Mouse (Mus musculus): ENCODE results near the gene Olfr800. TPM values are rescaled to one million over a fixed set of nuclear protein-coding genes. Genes with fewer than 3 reads are reported as not detected.

Olfr800 gene
- not detected for polyA plus RNA-seq (2017; shearing (Covaris generic))

DNA sequence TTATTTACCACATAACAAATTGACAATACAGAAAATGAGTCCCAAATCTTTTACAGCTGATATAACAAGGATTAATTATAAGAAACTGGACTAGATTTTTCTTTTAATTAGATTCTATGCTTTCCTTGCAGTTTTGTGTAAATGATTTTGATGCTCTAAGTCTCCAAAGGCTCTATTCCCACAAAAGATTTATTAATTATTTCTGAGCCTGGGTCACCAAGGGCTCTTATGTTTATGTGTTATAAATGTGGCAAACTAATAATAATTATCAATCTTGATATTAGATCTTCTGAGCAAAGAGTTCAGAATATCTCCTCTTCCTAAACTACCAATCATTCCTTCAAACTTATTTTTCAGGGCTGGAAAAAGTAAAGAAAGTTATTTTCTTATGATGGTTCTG is at the start of gene Olfr800:
TSS of gene Olfr800 (plus strand) at position 301 of the 400 bp plus-strand sequence.
- no peak for ATAC-seq

DNA sequence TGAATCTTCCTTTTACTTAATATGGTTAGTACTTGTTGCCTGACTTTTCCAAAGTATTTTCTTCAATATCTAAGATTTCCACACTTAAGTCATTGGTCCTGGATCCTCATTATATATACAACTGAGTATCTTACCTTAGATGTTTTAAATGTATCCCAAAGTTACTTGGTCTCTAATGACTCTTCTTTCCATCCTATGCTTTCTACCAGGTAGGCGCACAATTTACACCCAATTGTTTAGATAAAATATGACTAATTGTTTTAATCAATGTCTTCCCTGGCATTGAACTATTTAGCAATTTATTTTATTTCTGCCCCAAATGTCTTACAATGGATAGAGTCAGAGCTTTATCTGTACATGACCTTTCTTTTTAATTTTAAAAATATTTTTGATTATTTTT is 45.0 kb upstream of the Olfr800 start, which contains the start of gene Olfr796:
TSS of gene Olfr796 (minus strand) at position 101 of the 400 bp plus-strand sequence.
- ATAC-seq: no peak

DNA sequence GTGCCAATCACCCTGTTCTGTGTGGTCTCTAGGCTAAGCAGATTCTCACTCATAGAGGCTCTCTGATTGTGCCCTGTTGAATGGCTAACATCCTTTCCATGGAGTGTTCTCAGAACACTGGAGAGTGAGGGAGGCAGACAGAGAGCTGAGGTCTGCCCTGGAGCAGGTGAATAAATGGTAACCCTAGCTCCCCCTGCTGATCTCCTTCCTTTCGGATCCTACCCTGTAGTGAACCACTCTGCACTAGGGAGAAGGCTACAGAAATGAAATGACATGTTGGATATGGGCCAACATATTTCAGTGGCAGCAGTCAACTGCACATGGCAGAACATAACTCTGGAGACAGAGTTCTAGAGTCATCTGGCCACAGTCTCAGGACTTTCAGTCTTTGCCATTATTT is 35.8 kb upstream of the Olfr800 start:
- no peak for ATAC-seq

DNA sequence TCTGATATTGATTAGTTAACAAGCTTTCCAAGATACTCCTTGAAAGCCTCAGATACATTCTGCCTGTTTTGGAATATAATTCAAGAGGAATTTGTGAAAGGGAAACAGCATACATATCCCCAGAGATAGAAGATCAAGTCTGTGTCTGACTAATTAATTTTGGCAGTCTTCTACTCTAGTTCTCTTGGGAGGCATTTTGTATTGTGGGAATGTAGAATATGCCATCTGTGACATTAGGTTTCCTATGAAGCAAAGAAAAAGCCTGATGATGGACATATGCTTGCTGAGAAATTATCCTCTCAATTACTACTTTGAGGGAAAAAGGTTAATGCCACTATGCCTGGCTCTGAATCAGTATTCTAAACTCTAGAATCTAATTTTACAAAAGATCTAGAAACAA is 34.2 kb upstream of the Olfr800 start:
- no peak for ATAC-seq

DNA sequence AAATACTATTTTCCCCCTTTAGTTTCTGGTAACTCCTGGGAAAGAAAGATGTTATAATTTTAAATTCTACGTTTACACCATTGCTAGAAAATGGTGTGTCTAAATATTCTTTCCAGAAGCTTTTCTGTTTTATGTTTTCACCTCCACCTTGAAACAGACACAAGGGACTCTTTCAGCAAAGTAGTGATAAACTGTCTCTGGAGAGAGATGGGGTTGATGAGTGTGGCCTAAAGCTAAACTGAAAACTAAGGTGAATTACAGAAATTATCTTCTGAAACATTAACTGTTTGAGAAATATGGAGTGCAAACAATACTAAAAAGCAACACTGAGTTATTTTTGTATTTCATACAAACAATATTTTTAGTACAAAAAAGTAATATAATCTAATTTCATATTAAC is 29.7 kb upstream of the Olfr800 start, which contains the start of gene Olfr798:
TSS of gene Olfr798 (minus strand) at position 101 of the 400 bp plus-strand sequence.
- no peak for ATAC-seq

DNA sequence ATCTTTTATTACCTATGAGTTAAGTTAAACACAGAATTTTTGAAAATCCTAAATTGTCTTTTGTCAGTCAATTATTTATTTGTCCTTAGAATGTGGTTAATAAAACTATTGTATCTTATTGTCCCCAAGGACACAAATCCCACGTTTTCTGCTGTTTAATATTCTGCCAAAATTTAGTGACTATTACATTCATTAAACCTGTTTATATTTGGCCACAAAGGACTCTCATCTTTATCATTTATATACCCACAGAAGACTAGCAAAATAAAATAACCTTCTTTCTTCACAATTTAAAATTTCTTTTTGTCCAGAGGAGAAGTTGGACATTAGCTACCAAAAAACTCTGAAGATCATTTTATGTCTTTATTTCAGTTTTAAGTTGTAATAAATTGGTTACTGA is 20.3 kb upstream of the Olfr800 start, which contains the start of gene Olfr799:
TSS of gene Olfr799 (plus strand) at position 301 of the 400 bp plus-strand sequence.
- no peak for ATAC-seq

DNA sequence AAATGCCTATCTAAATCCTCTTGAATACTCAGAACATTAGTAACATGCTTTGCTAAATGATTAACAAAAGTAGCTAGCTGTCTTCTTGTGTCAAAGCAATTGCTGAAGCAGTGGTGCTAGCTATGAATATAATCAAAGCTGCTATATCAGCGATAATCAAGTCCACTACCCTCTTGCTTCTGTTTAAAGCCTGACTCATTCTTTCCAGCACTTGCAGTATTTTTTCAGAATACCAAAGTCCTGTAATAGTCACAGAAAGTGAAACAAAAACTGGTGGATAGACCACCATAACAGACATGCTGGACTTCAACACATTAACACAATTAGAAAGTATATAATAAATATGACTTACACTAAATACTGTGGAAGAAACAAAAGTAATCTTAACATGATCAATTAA is 5.7 kb upstream of the Olfr800 start:
- no peak for ATAC-seq

DNA sequence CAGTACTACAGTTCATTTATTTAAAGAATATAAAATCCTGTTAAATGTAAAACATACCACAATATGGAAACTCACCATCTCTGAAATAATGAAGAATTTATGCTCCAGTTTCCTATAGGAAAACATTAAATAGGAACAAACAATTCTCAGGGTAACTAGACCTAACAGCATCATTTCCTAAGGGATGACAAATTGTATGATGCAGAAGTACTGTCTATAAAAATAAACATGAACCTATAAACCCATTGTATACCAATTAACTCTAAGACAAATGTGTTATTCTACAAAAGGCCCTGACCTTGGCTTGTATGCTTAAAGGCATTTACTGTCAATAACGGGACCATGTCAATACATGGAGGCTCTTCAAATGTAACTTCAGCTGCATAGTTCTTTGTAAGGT is 16.3 kb downstream of the Olfr800 start, which contains the start of gene Olfr801:
TSS of gene Olfr801 (minus strand) at position 101 of the 400 bp plus-strand sequence.
- ATAC-seq: no peak

DNA sequence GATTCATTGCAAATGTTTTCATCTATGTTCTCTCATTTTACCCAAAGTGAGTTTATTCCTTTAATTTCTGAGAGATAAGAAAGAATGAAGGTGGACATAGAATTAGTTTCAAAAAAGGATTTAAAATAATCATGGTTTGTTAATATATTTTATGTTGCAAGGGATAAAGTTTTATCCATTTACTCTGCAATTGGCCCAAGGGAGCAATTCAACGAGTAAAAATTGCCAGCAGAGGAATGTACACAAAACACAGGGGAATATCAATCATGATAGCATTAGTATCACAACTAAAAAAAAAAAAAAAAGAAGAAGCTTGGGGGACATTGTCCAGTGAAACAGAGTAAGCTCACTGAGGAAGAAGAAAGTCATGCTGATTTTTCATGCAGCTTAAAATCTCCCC is 30.6 kb downstream of the Olfr800 start, which contains the start of gene Olfr802:
TSS of gene Olfr802 (minus strand) at position 101 of the 400 bp plus-strand sequence.
- no peak for ATAC-seq

DNA sequence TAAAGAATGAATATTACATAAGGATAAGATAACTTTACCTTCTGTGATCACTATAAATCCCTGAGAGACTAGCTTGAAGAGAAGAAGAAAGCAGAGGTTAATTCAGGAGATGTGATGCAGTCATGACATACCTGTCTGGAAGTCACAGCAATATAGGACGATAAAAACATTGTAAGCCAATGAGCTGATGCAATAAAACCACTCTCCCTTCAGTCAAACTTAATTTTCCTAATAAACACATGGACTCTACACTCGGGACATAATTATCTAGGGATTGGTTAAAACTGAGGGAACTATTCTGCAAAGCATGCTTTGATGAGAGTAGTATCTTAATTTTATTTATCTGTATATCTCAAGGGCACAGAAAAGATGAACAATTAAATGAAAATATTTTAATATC is 36.7 kb downstream of the Olfr800 start, which contains the start of gene Olfr803:
TSS of gene Olfr803 (minus strand) at position 101 of the 400 bp plus-strand sequence.
- no peak for ATAC-seq

DNA sequence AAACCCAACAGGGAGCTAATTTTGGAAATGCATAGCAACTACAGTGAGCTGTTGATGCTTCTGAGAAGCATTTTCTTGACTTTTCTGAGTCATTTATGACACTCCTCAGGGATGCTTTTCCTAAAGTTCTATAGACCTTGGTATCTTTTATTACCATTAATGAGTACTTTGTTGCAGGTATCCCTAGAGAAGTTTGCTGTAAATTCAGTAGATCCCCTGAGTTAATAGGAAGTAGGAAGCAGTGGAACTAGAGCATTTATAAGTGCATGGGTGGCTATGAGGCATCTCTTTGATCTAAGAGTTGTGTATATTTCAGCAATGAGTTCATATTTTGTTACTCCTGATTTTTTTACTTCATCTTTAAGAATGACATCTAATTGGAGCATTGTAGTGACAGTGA is 45.4 kb downstream of the Olfr800 start, which contains the start of gene Olfr804:
TSS of gene Olfr804 (plus strand) at position 301 of the 400 bp plus-strand sequence.
- ATAC-seq: no peak

Other genes starting within 250 kb of the Olfr800 start
- gene Olfr786, start 230.4 kb upstream of the Olfr800 start, polyA plus RNA-seq (2017; shearing (Covaris generic)): not detected
- under 1 TPM in 1 of 2 experiments, not detected in 1; 0.24 TPM for gene Olfr787, start 195.8 kb upstream of the Olfr800 start, polyA plus RNA-seq (2017; shearing (Covaris generic))
- gene Olfr788, start 186.7 kb upstream of the Olfr800 start, polyA plus RNA-seq (2017; shearing (Covaris generic)): not detected
- gene Olfr789, start 172.9 kb upstream of the Olfr800 start, polyA plus RNA-seq (2017; shearing (Covaris generic)): not detected
- not detected for gene Olfr790, start 159.2 kb upstream of the Olfr800 start, polyA plus RNA-seq (2017; shearing (Covaris generic))
- not detected for gene Olfr791, start 135.9 kb upstream of the Olfr800 start, polyA plus RNA-seq (2017; shearing (Covaris generic))
- gene Olfr792, start 118.5 kb upstream of the Olfr800 start, polyA plus RNA-seq (2017; shearing (Covaris generic)): not detected
- not detected for gene Olfr794, start 90.0 kb upstream of the Olfr800 start, polyA plus RNA-seq (2017; shearing (Covaris generic))
- gene Olfr796, start 45.1 kb upstream of the Olfr800 start, polyA plus RNA-seq (2017; shearing (Covaris generic)): not detected
- gene Olfr798, start 29.8 kb upstream of the Olfr800 start, polyA plus RNA-seq (2017; shearing (Covaris generic)): not detected
- not detected for gene Olfr799, start 20.2 kb upstream of the Olfr800 start, polyA plus RNA-seq (2017; shearing (Covaris generic))
- not detected for gene Olfr801, start 16.2 kb downstream of the Olfr800 start, polyA plus RNA-seq (2017; shearing (Covaris generic))
- gene Olfr802, start 30.5 kb downstream of the Olfr800 start, polyA plus RNA-seq (2017; shearing (Covaris generic)): not detected
- not detected for gene Olfr803, start 36.6 kb downstream of the Olfr800 start, polyA plus RNA-seq (2017; shearing (Covaris generic))
- not detected for gene Olfr804, start 45.5 kb downstream of the Olfr800 start, polyA plus RNA-seq (2017; shearing (Covaris generic))
- not detected for gene Olfr805, start 71.7 kb downstream of the Olfr800 start, polyA plus RNA-seq (2017; shearing (Covaris generic))
- not detected for gene Olfr806, start 84.2 kb downstream of the Olfr800 start, polyA plus RNA-seq (2017; shearing (Covaris generic))
- gene Olfr807, start 100.1 kb downstream of the Olfr800 start, polyA plus RNA-seq (2017; shearing (Covaris generic)): not detected
- not detected for gene Olfr808, start 107.8 kb downstream of the Olfr800 start, polyA plus RNA-seq (2017; shearing (Covaris generic))
- not detected for gene Olfr809, start 116.9 kb downstream of the Olfr800 start, polyA plus RNA-seq (2017; shearing (Covaris generic))
- not detected for gene Olfr810, start 137.2 kb downstream of the Olfr800 start, polyA plus RNA-seq (2017; shearing (Covaris generic))
- gene Olfr811, start 146.7 kb downstream of the Olfr800 start, polyA plus RNA-seq (2017; shearing (Covaris generic)): not detected
- gene Olfr812, start 188.4 kb downstream of the Olfr800 start, polyA plus RNA-seq (2017; shearing (Covaris generic)): not detected
- not detected for gene Olfr813, start 197.7 kb downstream of the Olfr800 start, polyA plus RNA-seq (2017; shearing (Covaris generic))
- gene Olfr814, start 222.2 kb downstream of the Olfr800 start, polyA plus RNA-seq (2017; shearing (Covaris generic)): under 1 TPM in 1 of 2 experiments, not detected in 1; 0.11 TPM
- gene Olfr815, start 248.2 kb downstream of the Olfr800 start, polyA plus RNA-seq (2017; shearing (Covaris generic)): not detected